Mouse (Mus musculus): ENCODE data around the gene Rabgap1l. TPM values are rescaled to one million over a fixed set of nuclear protein-coding genes. Genes with fewer than 3 reads are reported as not detected.

The Rabgap1l gene
- polyA plus RNA-seq, 1 experiment from 2014 or later = 12.2 TPM

GRCm38 (mm10) chr1:160232113-160232512 is 560.9 kb downstream of the Rabgap1l start:
- no peak overlapping the region for H3K27ac ChIP-seq (ENCODE audit: low read depth, low read length)
- no peaks in the 10 kb centered on the region for H3K36me3 ChIP-seq (ENCODE audit: control insufficient read depth, insufficient read depth, low read length)
- H3K9me3 ChIP-seq (ENCODE audit: control insufficient read depth, low read length) = no peaks in the 10 kb centered on the region
- WGBS = 80% methylated on average over 3 of the region's 3 CpGs
- no peak for DNase-seq (ENCODE audit: low spot score, missing footprints)
- no peaks in the 10 kb centered on the region for H3K27me3 ChIP-seq (ENCODE audit: control insufficient read depth, insufficient read depth, low read length)
- ATAC-seq (ENCODE audit: low FRiP score) = no peak
- H3K4me2 ChIP-seq = no peak overlapping the region
- H3K9ac ChIP-seq (ENCODE audit: low read length) = no peak overlapping the region
- H3K4me3 ChIP-seq (ENCODE audit: low read depth, low read length) = no peak overlapping the region
- H3K4me1 ChIP-seq (ENCODE audit: control insufficient read depth, insufficient read depth, low read length) = no peaks in the 10 kb centered on the region

- Histone ChIP-seq H3K27ac (ENCODE audit: low read depth, low read length) (no peak overlapping the region), H3K9ac (ENCODE audit: low read length) (no peak overlapping the region), H3K36me3 (ENCODE audit: control insufficient read depth, insufficient read depth, low read length) (no peaks in the 10 kb centered on the region), H3K4me3 (ENCODE audit: low read depth, low read length) (no peak overlapping the region), H3K4me2 (no peak overlapping the region), H3K27me3 (ENCODE audit: control insufficient read depth, insufficient read depth, low read length) (no peaks in the 10 kb centered on the region), H3K9me3 (ENCODE audit: control insufficient read depth, low read length) (no peaks in the 10 kb centered on the region), H3K4me1 (ENCODE audit: control insufficient read depth, insufficient read depth, low read length) (no peaks in the 10 kb centered on the region)
- DNase-seq (ENCODE audit: low spot score, missing footprints) = peak; percentile 91
- no peak for ATAC-seq (ENCODE audit: low FRiP score)
- 75% methylated on average over 4 of the region's 4 CpGs for WGBS
Observed at GRCm38 (mm10) chr1:160231013-160231412, 562.0 kb downstream of the Rabgap1l start.

GRCm38 (mm10) chr1:160227850-160228249 is 565.2 kb downstream of the Rabgap1l start:
- no peak overlapping the region for H3K9ac ChIP-seq (ENCODE audit: low read length)
- no peak for DNase-seq (ENCODE audit: low spot score, missing footprints)
- no peaks in the 10 kb centered on the region for H3K4me1 ChIP-seq (ENCODE audit: control insufficient read depth, insufficient read depth, low read length)
- no peak for ATAC-seq (ENCODE audit: low FRiP score)
- H3K36me3 ChIP-seq (ENCODE audit: control insufficient read depth, insufficient read depth, low read length) = no peaks in the 10 kb centered on the region
- no peak overlapping the region for H3K4me3 ChIP-seq (ENCODE audit: low read depth, low read length)
- no peak overlapping the region for H3K4me2 ChIP-seq
- no peaks in the 10 kb centered on the region for H3K27me3 ChIP-seq (ENCODE audit: control insufficient read depth, insufficient read depth, low read length)
- H3K9me3 ChIP-seq (ENCODE audit: control insufficient read depth, low read length) = no peaks in the 10 kb centered on the region
- no peak overlapping the region for H3K27ac ChIP-seq (ENCODE audit: low read depth, low read length)

- H3K4me2 ChIP-seq = no peak overlapping the region
- no peak overlapping the region for H3K27ac ChIP-seq (ENCODE audit: low read depth, low read length)
- DNase-seq (ENCODE audit: low spot score, missing footprints) (no peak), ATAC-seq (ENCODE audit: low FRiP score) (no peak)
- H3K4me3 ChIP-seq (ENCODE audit: low read depth, low read length) = no peak overlapping the region
- WGBS = 92% methylated on average over 4 of the region's 4 CpGs
- no peaks in the 10 kb centered on the region for H3K4me1 ChIP-seq (ENCODE audit: control insufficient read depth, insufficient read depth, low read length)
- H3K27me3 ChIP-seq (ENCODE audit: control insufficient read depth, insufficient read depth, low read length) = no peaks in the 10 kb centered on the region
- no peak overlapping the region for H3K9ac ChIP-seq (ENCODE audit: low read length)
- H3K36me3 ChIP-seq (ENCODE audit: control insufficient read depth, insufficient read depth, low read length) = no peaks in the 10 kb centered on the region
- no peaks in the 10 kb centered on the region for H3K9me3 ChIP-seq (ENCODE audit: control insufficient read depth, low read length)
Observed at GRCm38 (mm10) chr1:160227196-160227595, 565.8 kb downstream of the Rabgap1l start.

GRCm38 (mm10) chr1:160224093-160224492 is 568.9 kb downstream of the Rabgap1l start:
- no peak overlapping the region for H3K27ac ChIP-seq (ENCODE audit: low read depth, low read length)
- no peak for ATAC-seq (ENCODE audit: low FRiP score)
- no peak overlapping the region for H3K4me3 ChIP-seq (ENCODE audit: low read depth, low read length)
- H3K27me3 ChIP-seq (ENCODE audit: control insufficient read depth, insufficient read depth, low read length) = no peaks in the 10 kb centered on the region
- H3K4me1 ChIP-seq (ENCODE audit: control insufficient read depth, insufficient read depth, low read length) = no peaks in the 10 kb centered on the region
- no peak overlapping the region for H3K4me2 ChIP-seq
- no peak overlapping the region for H3K9ac ChIP-seq (ENCODE audit: low read length)
- 80% methylated on average over 2 of the region's 2 CpGs for WGBS
- H3K36me3 ChIP-seq (ENCODE audit: control insufficient read depth, insufficient read depth, low read length) = no peaks in the 10 kb centered on the region
- H3K9me3 ChIP-seq (ENCODE audit: control insufficient read depth, low read length) = no peaks in the 10 kb centered on the region
- no peak for DNase-seq (ENCODE audit: low spot score, missing footprints)

GRCm38 (mm10) chr1:160217898-160218297 is 575.1 kb downstream of the Rabgap1l start:
- H3K4me2 ChIP-seq = no peak overlapping the region
- no peak overlapping the region for H3K27ac ChIP-seq (ENCODE audit: low read depth, low read length)
- WGBS = 88% methylated on average over 3 of the region's 3 CpGs
- ATAC-seq (ENCODE audit: low FRiP score) (no peak), DNase-seq (ENCODE audit: low spot score, missing footprints) (no peak)
- H3K9me3 ChIP-seq (ENCODE audit: control insufficient read depth, low read length) = no peaks in the 10 kb centered on the region
- no peak overlapping the region for H3K9ac ChIP-seq (ENCODE audit: low read length)
- H3K4me3 ChIP-seq (ENCODE audit: low read depth, low read length) = no peak overlapping the region
- H3K36me3 ChIP-seq (ENCODE audit: control insufficient read depth, insufficient read depth, low read length) = no peaks in the 10 kb centered on the region
- H3K27me3 ChIP-seq (ENCODE audit: control insufficient read depth, insufficient read depth, low read length) = no peaks in the 10 kb centered on the region
- H3K4me1 ChIP-seq (ENCODE audit: control insufficient read depth, insufficient read depth, low read length) = 0 out of 2 replicates have a peak, but pooled peaks cover 3% of the 10 kb centered on the region

GRCm38 (mm10) chr1:160214171-160214570 is 578.8 kb downstream of the Rabgap1l start:
- no peaks in the 10 kb centered on the region for H3K36me3 ChIP-seq (ENCODE audit: control insufficient read depth, insufficient read depth, low read length)
- H3K4me2 ChIP-seq = no peak overlapping the region
- 78% methylated on average over 7 of the region's 7 CpGs for WGBS
- H3K27me3 ChIP-seq (ENCODE audit: control insufficient read depth, insufficient read depth, low read length) = no peaks in the 10 kb centered on the region
- DNase-seq (ENCODE audit: low spot score, missing footprints) (peak; percentile 88), ATAC-seq (ENCODE audit: low FRiP score) (no peak)
- H3K4me1 ChIP-seq (ENCODE audit: control insufficient read depth, insufficient read depth, low read length) = peaks cover 17% of the 10 kb centered on the region
- no peak overlapping the region for H3K4me3 ChIP-seq (ENCODE audit: low read depth, low read length)
- H3K9me3 ChIP-seq (ENCODE audit: control insufficient read depth, low read length) = no peaks in the 10 kb centered on the region
- no peak overlapping the region for H3K27ac ChIP-seq (ENCODE audit: low read depth, low read length)
- H3K9ac ChIP-seq (ENCODE audit: low read length) = no peak overlapping the region

GRCm38 (mm10) chr1:160212703-160213669 is 580.0 kb downstream of the Rabgap1l start, which contains the start of gene Cacybp:
Cacybp (minus strand) TSS chr1:160212875.
- peak; percentile 100 for DNase-seq (ENCODE audit: low spot score, missing footprints)

GRCm38 (mm10) chr1:160212123-160212691 is 580.8 kb downstream of the Rabgap1l start:
- Histone ChIP-seq H3K9me3 (ENCODE audit: control insufficient read depth, low read length) (no peaks in the 10 kb centered on the region), H3K4me2 (peak overlapping the region; percentile 66), H3K4me1 (ENCODE audit: control insufficient read depth, insufficient read depth, low read length) (peaks cover 17% of the 10 kb centered on the region), H3K9ac (ENCODE audit: low read length) (peak overlapping the region; percentile 90), H3K27ac (ENCODE audit: low read depth, low read length) (peak overlapping the region; percentile 95), H3K27me3 (ENCODE audit: control insufficient read depth, insufficient read depth, low read length) (no peaks in the 10 kb centered on the region), H3K4me3 (ENCODE audit: low read depth, low read length) (peak overlapping the region; percentile 77), H3K36me3 (ENCODE audit: control insufficient read depth, insufficient read depth, low read length) (no peaks in the 10 kb centered on the region; the same call in 1 of the 2 replicates)
- DNase-seq (ENCODE audit: low spot score, missing footprints) (no peak), ATAC-seq (ENCODE audit: low FRiP score) (peak; percentile 79)
- WGBS = under 1% methylated on average over 38 of the region's 45 CpGs

More at GRCm38 (mm10) chr1:160212703-160213669, 580.0 kb downstream of the Rabgap1l start, which contains the start of gene Cacybp:
- Histone ChIP-seq H3K4me2 (peak within 1 kb of the TSS; percentile 66), H3K36me3 (ENCODE audit: control insufficient read depth, insufficient read depth, low read length) (no peaks in the 10 kb centered on the region), H3K9ac (ENCODE audit: low read length) (peak within 1 kb of the TSS; percentile 91), H3K9me3 (ENCODE audit: control insufficient read depth, low read length) (no peaks in the 10 kb centered on the region), H3K27me3 (ENCODE audit: control insufficient read depth, insufficient read depth, low read length) (no peaks in the 10 kb centered on the region), H3K4me3 (ENCODE audit: low read depth, low read length) (peak within 1 kb of the TSS; percentile 77), H3K4me1 (ENCODE audit: control insufficient read depth, insufficient read depth, low read length) (peaks cover 17% of the 10 kb centered on the region), H3K27ac (ENCODE audit: low read depth, low read length) (peak within 1 kb of the TSS; percentile 95)
- ATAC-seq (ENCODE audit: low FRiP score) = peak; percentile 98
- under 1% methylated on average over 76 of the region's 76 CpGs for WGBS
